Mouse (Mus musculus): Measurements from ENCODE around the gene Usp51. TPM values are rescaled to one million over a fixed set of nuclear protein-coding genes. Genes with fewer than 3 reads are reported as not detected.
A peak's percentile ranks its signal among the peaks of the same experiment; 100 is the strongest.
"Not testable (repeated sequence)": the region's sequence is repeated elsewhere in the genome, so short reads cannot be mapped to it uniquely, and the experiment has no call there.

Usp51 gene
- polyA plus RNA-seq (2012; rRNA removed), result not detected in 2 replicates

GRCm38 (mm10) chrX:153006387-153006841, at the start of gene Usp51:
TSS of gene Usp51 (plus strand) at chrX:153006469.
- Histone ChIP-seq H3K4me3 (replicated peaks; ENCODE audit: extremely low read depth, low read depth, low read length) (peak within 1 kb of the TSS; percentile 94), H3K4me1 (ENCODE audit: control insufficient read depth, insufficient read depth, low read length) (no peaks in the 10 kb centered on the region)
- WGBS, result 25% methylated on average over 23 of the region's 23 CpGs
- peak; percentile 10 for DNase-seq
- TF ChIP-seq CTCF (IDR thresholded peaks at IDR 0.05; ENCODE audit: insufficient read depth, low read length) (peak; percentile 40; the same call in 1 of the 2 replicates), POLR2A (IDR thresholded peaks at IDR 0.05; ENCODE audit: borderline replicate concordance, extremely low read depth, low read depth, low read length) (no peak)

- no peak overlapping the region for H3K4me3 ChIP-seq (replicated peaks; ENCODE audit: extremely low read depth, low read depth, low read length)
- WGBS, result 65% methylated on average over 6 of the region's 6 CpGs
- no peak for TF ChIP-seq CTCF (IDR thresholded peaks at IDR 0.05; ENCODE audit: insufficient read depth, low read length)
- no peak for TF ChIP-seq POLR2A (IDR thresholded peaks at IDR 0.05; ENCODE audit: borderline replicate concordance, extremely low read depth, low read depth, low read length)
- DNase-seq, result no peak
- H3K4me1 ChIP-seq (ENCODE audit: control insufficient read depth, insufficient read depth, low read length), result no peaks in the 10 kb centered on the region
Observed at GRCm38 (mm10) chrX:152969606-152970005, 36.7 kb upstream of the Usp51 start.

- H3K4me3 ChIP-seq (replicated peaks; ENCODE audit: extremely low read depth, low read depth, low read length); DNase-seq; H3K4me1 ChIP-seq (ENCODE audit: control insufficient read depth, insufficient read depth, low read length): not testable (repeated sequence)
- WGBS, result 36% methylated on average over 9 of the region's 19 CpGs
Observed at GRCm38 (mm10) chrX:152973476-152974203, 32.6 kb upstream of the Usp51 start.

GRCm38 (mm10) chrX:152974204-152974661, 32.0 kb upstream of the Usp51 start:
- no peak for DNase-seq
- H3K4me1 ChIP-seq (ENCODE audit: control insufficient read depth, insufficient read depth, low read length), result no peaks in the 10 kb centered on the region
- WGBS, result 21% methylated on average over 10 of the region's 10 CpGs
- TF ChIP-seq POLR2A (IDR thresholded peaks at IDR 0.05; ENCODE audit: borderline replicate concordance, extremely low read depth, low read depth, low read length) (no peak), CTCF (IDR thresholded peaks at IDR 0.05; ENCODE audit: insufficient read depth, low read length) (no peak)
- H3K4me3 ChIP-seq (replicated peaks; ENCODE audit: extremely low read depth, low read depth, low read length), result no peak overlapping the region

- TF ChIP-seq POLR2A (IDR thresholded peaks at IDR 0.05; ENCODE audit: borderline replicate concordance, extremely low read depth, low read depth, low read length), result no peak
- no peak for TF ChIP-seq CTCF (IDR thresholded peaks at IDR 0.05; ENCODE audit: insufficient read depth, low read length)
- no peaks in the 10 kb centered on the region for H3K4me1 ChIP-seq (ENCODE audit: control insufficient read depth, insufficient read depth, low read length)
- H3K4me3 ChIP-seq (replicated peaks; ENCODE audit: extremely low read depth, low read depth, low read length), result no peak overlapping the region
- WGBS, result 91% methylated on average over 6 of the region's 6 CpGs
- DNase-seq, result no peak
Observed at GRCm38 (mm10) chrX:152976538-152976937, 29.7 kb upstream of the Usp51 start.

- TF ChIP-seq POLR2A (IDR thresholded peaks at IDR 0.05; ENCODE audit: borderline replicate concordance, extremely low read depth, low read depth, low read length) (no peak), CTCF (IDR thresholded peaks at IDR 0.05; ENCODE audit: insufficient read depth, low read length) (no peak)
- DNase-seq, result no peak
- WGBS, result 55% methylated on average over 2 of the region's 2 CpGs
- Histone ChIP-seq H3K4me3 (replicated peaks; ENCODE audit: extremely low read depth, low read depth, low read length) (no peak overlapping the region), H3K4me1 (ENCODE audit: control insufficient read depth, insufficient read depth, low read length) (no peaks in the 10 kb centered on the region)
Observed at GRCm38 (mm10) chrX:152985009-152985408, 21.3 kb upstream of the Usp51 start.

GRCm38 (mm10) chrX:152989852-152990251, 16.4 kb upstream of the Usp51 start:
- H3K4me3 ChIP-seq (replicated peaks; ENCODE audit: extremely low read depth, low read depth, low read length); DNase-seq; H3K4me1 ChIP-seq (ENCODE audit: control insufficient read depth, insufficient read depth, low read length): not testable (repeated sequence)

GRCm38 (mm10) chrX:152996105-152996504, 10.2 kb upstream of the Usp51 start:
- not testable (repeated sequence) for H3K4me1 ChIP-seq (ENCODE audit: control insufficient read depth, insufficient read depth, low read length); DNase-seq; H3K4me3 ChIP-seq (replicated peaks; ENCODE audit: extremely low read depth, low read depth, low read length)
- no CpG with 5 or more reads among the region's 3 CpGs for WGBS

- no peaks in the 10 kb centered on the region for H3K4me1 ChIP-seq (ENCODE audit: control insufficient read depth, insufficient read depth, low read length)
- 31% methylated on average over 58 of the region's 58 CpGs for WGBS
- peak; percentile 45 for DNase-seq
- H3K4me3 ChIP-seq (replicated peaks; ENCODE audit: extremely low read depth, low read depth, low read length), result peak overlapping the region; percentile 94
- TF ChIP-seq CTCF (IDR thresholded peaks at IDR 0.05; ENCODE audit: insufficient read depth, low read length) (no peak), POLR2A (IDR thresholded peaks at IDR 0.05; ENCODE audit: borderline replicate concordance, extremely low read depth, low read depth, low read length) (no peak)
Observed at GRCm38 (mm10) chrX:153007021-153007684, 884 bp downstream of the Usp51 start.

GRCm38 (mm10) chrX:153007685-153008047, 1.4 kb downstream of the Usp51 start:
- H3K4me3 ChIP-seq (replicated peaks; ENCODE audit: extremely low read depth, low read depth, low read length), result no peak overlapping the region
- WGBS, result 31% methylated on average over 9 of the region's 9 CpGs
- no peak for DNase-seq
- TF ChIP-seq POLR2A (IDR thresholded peaks at IDR 0.05; ENCODE audit: borderline replicate concordance, extremely low read depth, low read depth, low read length) (no peak), CTCF (IDR thresholded peaks at IDR 0.05; ENCODE audit: insufficient read depth, low read length) (no peak)
- no peaks in the 10 kb centered on the region for H3K4me1 ChIP-seq (ENCODE audit: control insufficient read depth, insufficient read depth, low read length)

GRCm38 (mm10) chrX:153025255-153025654, 19.0 kb downstream of the Usp51 start:
- DNase-seq, result not testable (repeated sequence)
- WGBS, result no CpG with 5 or more reads among the region's 3 CpGs

GRCm38 (mm10) chrX:153025709-153026108, 19.4 kb downstream of the Usp51 start:
- not testable (repeated sequence) for DNase-seq; H3K4me1 ChIP-seq (ENCODE audit: control insufficient read depth, insufficient read depth, low read length); H3K4me3 ChIP-seq (replicated peaks; ENCODE audit: extremely low read depth, low read depth, low read length)
- 58% methylated on average over 3 of the region's 3 CpGs for WGBS

More at GRCm38 (mm10) chrX:153025255-153025654, 19.0 kb downstream of the Usp51 start:
- H3K4me1 ChIP-seq (ENCODE audit: control insufficient read depth, insufficient read depth, low read length); H3K4me3 ChIP-seq (replicated peaks; ENCODE audit: extremely low read depth, low read depth, low read length): not testable (repeated sequence)

- not testable (repeated sequence) for H3K4me1 ChIP-seq (ENCODE audit: control insufficient read depth, insufficient read depth, low read length); DNase-seq; H3K4me3 ChIP-seq (replicated peaks; ENCODE audit: extremely low read depth, low read depth, low read length)
Observed at GRCm38 (mm10) chrX:153031547-153031946, 25.3 kb downstream of the Usp51 start.
